Mouse (Mus musculus) forebrain, embryonic 13.5 days (tissue): ENCODE measurements at regions not wholly inside any gene's neighbourhood (a gene's known extent, or its start where the extent isn't known, plus 50 kb on each side); places are given as distances from the start of the nearest gene placed in this dataset.

ENCODE experiments used
- ATAC-seq: fragments of 200-750 bp; cut with Nextera tagmentation; 2 replicates; pipeline ENCODE4 v1.8.0; 2017
- H3K27ac ChIP-seq: fragments of 300-500 bp; sonication (generic); 2 replicates; pipeline ENCODE4 v1.5.1; 2015; ENCODE audit warnings: inconsistent platforms, mild to moderate bottlenecking, moderate library complexity
- H3K27me3 ChIP-seq: fragments of 300-500 bp; sonication (generic); 2 replicates; pipeline ENCODE4 v1.6.1; 2015; ENCODE audit warnings: mild to moderate bottlenecking, inconsistent platforms
- H3K36me3 ChIP-seq: fragments of 300-500 bp; sonication (generic); 2 replicates; pipeline ENCODE4 v1.6.1; 2015; ENCODE audit warnings: mild to moderate bottlenecking, inconsistent platforms; ENCODE audit not compliant: poor library complexity, severe bottlenecking
- H3K4me1 ChIP-seq: fragments of 300-500 bp; sonication (generic); 2 replicates; pipeline ENCODE4 v1.6.1; 2015; ENCODE audit warnings: inconsistent platforms
- H3K4me2 ChIP-seq: fragments of 300-500 bp; sonication (generic); 2 replicates; pipeline ENCODE4 v1.6.1; 2015; ENCODE audit warnings: inconsistent platforms, mild to moderate bottlenecking, moderate library complexity
- H3K4me3 ChIP-seq: fragments of 300-500 bp; sonication (generic); 2 replicates; pipeline ENCODE4 v1.5.1; 2015; ENCODE audit warnings: mild to moderate bottlenecking, inconsistent platforms
- H3K9ac ChIP-seq: fragments of 300-500 bp; sonication (generic); 2 replicates; pipeline ENCODE4 v1.6.1; 2015; ENCODE audit warnings: mild to moderate bottlenecking, inconsistent platforms
- H3K9me3 ChIP-seq: fragments of 300-500 bp; sonication (generic); replicated peaks from 2 replicates; pipeline ENCODE4 v1.6.1; 2016; ENCODE audit warnings: inconsistent platforms
- WGBS: fragments of 180-500 bp; shearing (Covaris S2); methylation state at CpG from one replicate; pipeline ENCODE4 v1.1.7; 2015; 5-methylcytosine and 5-hydroxymethylcytosine counted together

- 13% methylated on average over 9 of the region's 9 CpGs for WGBS
- H3K36me3 ChIP-seq = no peaks in the 10 kb centered on the region
- H3K27ac ChIP-seq = peak overlapping the region; percentile 45; the same call in 1 of the 2 replicates
- H3K4me1 ChIP-seq = peaks cover 14% of the 10 kb centered on the region
- H3K4me3 ChIP-seq = no peak overlapping the region
- no peaks in the 10 kb centered on the region for H3K27me3 ChIP-seq
- no peaks in the 10 kb centered on the region for H3K9me3 ChIP-seq
- peak; percentile 77 for ATAC-seq
- no peak overlapping the region for H3K4me2 ChIP-seq
- H3K9ac ChIP-seq = no peak overlapping the region
Observed at GRCm38 (mm10) chr5:25609911-25610310, 94.0 kb downstream of the Cct8l1 start.

- no peaks in the 10 kb centered on the region for H3K4me1 ChIP-seq
- H3K4me2 ChIP-seq = no peak overlapping the region
- no peak for ATAC-seq
- H3K9me3 ChIP-seq = no peaks in the 10 kb centered on the region
- no peak overlapping the region for H3K9ac ChIP-seq
- no peak overlapping the region for H3K4me3 ChIP-seq
- H3K27me3 ChIP-seq = no peaks in the 10 kb centered on the region
- WGBS = 64% methylated on average over 2 of the region's 2 CpGs
- H3K27ac ChIP-seq = no peak overlapping the region
- no peaks in the 10 kb centered on the region for H3K36me3 ChIP-seq
Observed at GRCm38 (mm10) chr5:25602123-25602522, 86.3 kb downstream of the Cct8l1 start.

- Histone ChIP-seq H3K9ac (no peak overlapping the region), H3K4me1 (no peaks in the 10 kb centered on the region), H3K27ac (no peak overlapping the region), H3K4me3 (no peak overlapping the region), H3K4me2 (no peak overlapping the region), H3K36me3 (no peaks in the 10 kb centered on the region), H3K27me3 (no peaks in the 10 kb centered on the region), H3K9me3 (no peaks in the 10 kb centered on the region)
- ATAC-seq = no peak
- 90% methylated on average over 1 of the region's 1 CpGs for WGBS
Observed at GRCm38 (mm10) chr5:25599363-25599762, 83.5 kb downstream of the Cct8l1 start.

- WGBS = 92% methylated on average over 6 of the region's 6 CpGs
- H3K4me2 ChIP-seq = no peak overlapping the region
- H3K4me1 ChIP-seq = no peaks in the 10 kb centered on the region
- no peaks in the 10 kb centered on the region for H3K36me3 ChIP-seq
- no peak overlapping the region for H3K4me3 ChIP-seq
- H3K9me3 ChIP-seq = no peaks in the 10 kb centered on the region
- no peaks in the 10 kb centered on the region for H3K27me3 ChIP-seq
- H3K9ac ChIP-seq = no peak overlapping the region
- H3K27ac ChIP-seq = no peak overlapping the region
- ATAC-seq = no peak
Observed at GRCm38 (mm10) chr5:25597786-25598185, 81.9 kb downstream of the Cct8l1 start.

DNA sequence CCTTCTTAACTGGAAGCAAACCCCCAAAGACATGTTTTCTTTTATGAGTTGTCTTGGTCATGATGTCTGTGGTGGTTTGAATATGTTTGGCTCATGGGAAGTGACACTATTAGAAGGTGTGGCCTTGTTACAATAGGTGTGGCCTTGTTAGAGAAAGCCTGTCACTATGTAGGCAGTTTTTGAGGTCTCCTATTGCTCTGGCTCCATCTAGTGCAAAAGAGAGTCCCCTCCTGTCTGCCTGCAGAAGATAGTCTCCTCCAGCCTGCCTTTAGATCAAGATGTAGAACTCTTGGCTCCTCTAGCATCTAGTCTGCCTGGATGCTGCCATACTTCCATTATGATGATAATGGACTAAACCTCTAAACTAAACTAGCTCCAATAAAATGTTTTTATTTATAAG lies 75.8 kb downstream of the Cct8l1 start:
- Histone ChIP-seq H3K27me3 (no peaks in the 10 kb centered on the region), H3K4me3 (no peak overlapping the region), H3K9me3 (0 out of 2 replicates have a peak, but pooled peaks cover 8% of the 10 kb centered on the region), H3K4me2 (no peak overlapping the region), H3K36me3 (no peaks in the 10 kb centered on the region), H3K9ac (no peak overlapping the region), H3K27ac (no peak overlapping the region), H3K4me1 (no peaks in the 10 kb centered on the region)
- ATAC-seq = no peak
